Mouse (Mus musculus) CH12.LX (cell line): ENCODE results near the gene Herc1.

Source experiments
- BHLHE40 ChIP-seq: IDR thresholded peaks from 2 replicates; pipeline ENCODE4 v1.6.1; 2011; ENCODE audit warnings: mild to moderate bottlenecking, low read depth, low read length, improper control_type of control experiment
- CTCF ChIP-seq, 2 experiments: IDR thresholded peaks in 1 of 2; conservative IDR thresholded peaks in 1 of 2; 2 replicates each; pipeline ENCODE4 v1.5.1; 2011 to 2012; ENCODE audit warnings: low read depth in 2 of 2, low read length in 2 of 2, improper control_type of control experiment in 1 of 2, inconsistent platforms in 1 of 2, mild to moderate bottlenecking in 1 of 2, moderate library complexity in 1 of 2
- E2F4 ChIP-seq: IDR thresholded peaks from 2 replicates; pipeline ENCODE4 v1.6.1; 2011; ENCODE audit warnings: low read depth, low read length, improper control_type of control experiment; ENCODE audit not compliant: insufficient replicate concordance
- ETS1 ChIP-seq: conservative IDR thresholded peaks from 2 replicates; pipeline ENCODE4 v1.6.1; 2012; ENCODE audit warnings: low read depth, mild to moderate bottlenecking, inconsistent platforms, low read length, improper control_type of control experiment, moderate library complexity
- MEF2A ChIP-seq: IDR thresholded peaks from 2 replicates; pipeline ENCODE4 v1.6.1; 2014; ENCODE audit warnings: low read depth, mild to moderate bottlenecking, inconsistent platforms, low read length, improper control_type of control experiment, borderline replicate concordance
- POLR2A ChIP-seq: IDR thresholded peaks from 2 replicates; pipeline ENCODE4 v1.6.1; 2011; ENCODE audit warnings: low read depth, mild to moderate bottlenecking, improper control_type of control experiment, low read length
- RCOR1 ChIP-seq: conservative IDR thresholded peaks from 2 replicates; pipeline ENCODE4 v1.6.1; 2012; ENCODE audit warnings: low read depth, mild to moderate bottlenecking, inconsistent platforms, low read length, improper control_type of control experiment
- UBTF ChIP-seq: IDR thresholded peaks from 2 replicates; pipeline ENCODE4 v1.6.1; 2012; ENCODE audit warnings: low read depth, mild to moderate bottlenecking, inconsistent platforms, low read length, improper control_type of control experiment, moderate library complexity
- ZC3H11A ChIP-seq: IDR thresholded peaks from 2 replicates; pipeline ENCODE4 v1.6.1; 2012; ENCODE audit warnings: low read depth, mild to moderate bottlenecking, inconsistent platforms, low read length, improper control_type of control experiment
- ZKSCAN1 ChIP-seq: IDR thresholded peaks from 2 replicates; pipeline ENCODE4 v1.6.1; 2012; ENCODE audit warnings: low read depth, inconsistent platforms, low read length, improper control_type of control experiment, borderline replicate concordance

- TF ChIP-seq E2F4 (no peak), UBTF (no peak), POLR2A (no peak), ZKSCAN1 (no peak), ETS1 (peak; percentile 81), CTCF (conservative IDR thresholded peaks at IDR 0.05 in 1 of 2, IDR thresholded peaks at IDR 0.05 in 1 of 2; ENCODE audit: low read depth in 2 of 2, low read length in 2 of 2) (no peak), RCOR1 (no peak), MEF2A (no peak), BHLHE40 (no peak), ZC3H11A (no peak)
Observed at GRCm38 (mm10) chr9:66501248-66501647, 151.0 kb downstream of the Herc1 start.
